Mouse (Mus musculus) stomach, postnatal 0 days (tissue): Measurements from ENCODE around the gene Idh1. TPM values are rescaled to one million over a fixed set of nuclear protein-coding genes. Genes with fewer than 3 reads are reported as not detected.
A peak's percentile ranks its signal among the peaks of the same experiment; 100 is the strongest.

Source experiments
- ATAC-seq: fragments of 200-750 bp; cut with Nextera tagmentation; 2 replicates; pipeline ENCODE4 v1.8.0; 2017; ENCODE audit not compliant: low FRiP score, low TSS enrichment
- DNase-seq: peaks from one replicate; pipeline ENCODE4 v3.0.0-alpha.2; 2016; ENCODE audit warnings: low spot score
- H3K27ac ChIP-seq: fragments of 300-500 bp; sonication (generic); replicated peaks from 2 replicates; pipeline ENCODE4 v1.5.1; 2014; ENCODE audit warnings: mild to moderate bottlenecking, control low read depth
- H3K27me3 ChIP-seq: fragments of 300-500 bp; sonication (generic); 2 replicates; pipeline ENCODE4 v1.6.1; 2014; ENCODE audit warnings: low read length; ENCODE audit not compliant: control insufficient read depth, insufficient read depth
- H3K36me3 ChIP-seq: fragments of 300-500 bp; sonication (generic); 2 replicates; pipeline ENCODE4 v1.6.1; 2014; ENCODE audit warnings: low read length, mixed read lengths; ENCODE audit not compliant: control insufficient read depth, insufficient read depth
- H3K4me1 ChIP-seq: fragments of 300-500 bp; sonication (generic); replicated peaks from 2 replicates; pipeline ENCODE4 v1.6.1; 2014; ENCODE audit warnings: antibody characterized with exemption; ENCODE audit not compliant: control insufficient read depth, insufficient read depth
- H3K4me2 ChIP-seq: fragments of 300-500 bp; sonication (generic); replicated peaks from 2 replicates; pipeline ENCODE4 v1.6.1; 2014; ENCODE audit warnings: low read depth, mild to moderate bottlenecking, control low read depth, moderate library complexity
- H3K4me3 ChIP-seq: fragments of 300-500 bp; sonication (generic); 2 replicates; pipeline ENCODE4 v1.5.1; 2014; ENCODE audit warnings: low read depth, low read length, control low read depth
- H3K9ac ChIP-seq: fragments of 300-500 bp; sonication (generic); 2 replicates; pipeline ENCODE4 v1.6.1; 2014; ENCODE audit warnings: mild to moderate bottlenecking, low read length, control low read depth, mixed read lengths
- H3K9me3 ChIP-seq: fragments of 300-500 bp; sonication (generic); 2 replicates; pipeline ENCODE4 v1.6.1; 2016; ENCODE audit warnings: low read length; ENCODE audit not compliant: control insufficient read depth
- CTCF ChIP-seq: IDR thresholded peaks from 2 replicates; pipeline ENCODE4 v1.5.1; 2016; ENCODE audit warnings: antibody characterized with exemption, low read depth, mild to moderate bottlenecking, moderate library complexity
- EP300 ChIP-seq: optimal IDR thresholded peaks from 2 replicates; pipeline ENCODE3; 2016; ENCODE audit warnings: antibody characterized with exemption
- WGBS: fragments of 180-500 bp; shearing (Covaris S2); extraction: QIAGEN DNeasy Blood & Tissue Kit; methylation state at CpG from one replicate; pipeline ENCODE4 v1.1.7; 2014; 5-methylcytosine and 5-hydroxymethylcytosine counted together
- polyA plus RNA-seq: library from polyadenylated mRNA; unstranded; fragments of >200 nt; fragmentation: Nextera tagmentation; extraction: Ambion mirVana; gene quantifications from 2 replicates; pipeline ENCODE4 v1.2.1, GENCODE M21; 2015

The Idh1 gene
- polyA plus RNA-seq, 1 experiment from 2014 or later, result 177 TPM

GRCm38 (mm10) chr1:65112031-65112806 lies 74.1 kb downstream of the Idh1 start:
- H3K27ac ChIP-seq, result no peak overlapping the region
- WGBS, result 6% methylated on average over 8 of the region's 8 CpGs
- H3K4me1 ChIP-seq, result no peaks in the 10 kb centered on the region
- no peaks in the 10 kb centered on the region for H3K9me3 ChIP-seq
- H3K4me3 ChIP-seq, result no peak overlapping the region
- DNase-seq (peak; percentile 85), ATAC-seq (peak; percentile 65; the same call in 1 of the 2 replicates)
- no peaks in the 10 kb centered on the region for H3K36me3 ChIP-seq
- no peak overlapping the region for H3K9ac ChIP-seq
- H3K4me2 ChIP-seq, result peak overlapping the region; percentile 3
- no peaks in the 10 kb centered on the region for H3K27me3 ChIP-seq
- TF ChIP-seq CTCF (peak; percentile 95), EP300 (no peak)

- Histone ChIP-seq H3K4me2 (no peak overlapping the region), H3K4me1 (no peaks in the 10 kb centered on the region), H3K27me3 (no peaks in the 10 kb centered on the region), H3K36me3 (no peaks in the 10 kb centered on the region), H3K9me3 (no peaks in the 10 kb centered on the region), H3K4me3 (no peak overlapping the region), H3K9ac (no peak overlapping the region), H3K27ac (no peak overlapping the region)
- DNase-seq, result no peak
- TF ChIP-seq CTCF (no peak), EP300 (no peak)
- WGBS, result 64% methylated on average over 25 of the region's 25 CpGs
- no peak for ATAC-seq
These were observed 76.4 kb downstream of the Idh1 start for GRCm38 (mm10) chr1:65109756-65110435.

GRCm38 (mm10) chr1:65109196-65109595 lies 77.1 kb downstream of the Idh1 start:
- TF ChIP-seq CTCF, result no peak
- no peak for TF ChIP-seq EP300
- no peak overlapping the region for H3K27ac ChIP-seq
- 86% methylated on average over 8 of the region's 8 CpGs for WGBS
- no peaks in the 10 kb centered on the region for H3K27me3 ChIP-seq
- no peaks in the 10 kb centered on the region for H3K36me3 ChIP-seq
- no peak overlapping the region for H3K9ac ChIP-seq
- DNase-seq, result no peak
- H3K4me2 ChIP-seq, result no peak overlapping the region
- H3K4me3 ChIP-seq, result no peak overlapping the region
- no peaks in the 10 kb centered on the region for H3K4me1 ChIP-seq
- no peaks in the 10 kb centered on the region for H3K9me3 ChIP-seq
- no peak for ATAC-seq

Other genes starting within 250 kb of the Idh1 start
- gene Plekhm3, start 229.7 kb downstream of the Idh1 start, polyA plus RNA-seq, result 2.2 and 2.3 TPM in 2 replicates
- gene Akr1cl, start 153.7 kb downstream of the Idh1 start, polyA plus RNA-seq, result 0.17 TPM in 1 of 2 replicates, not detected in the other
- gene Cryge, start 135.4 kb downstream of the Idh1 start, polyA plus RNA-seq, result not detected in 2 replicates
- gene Crygd, start 123.0 kb downstream of the Idh1 start, polyA plus RNA-seq, result not detected in 2 replicates
- gene Crygc, start 112.8 kb downstream of the Idh1 start, polyA plus RNA-seq, result not detected in 2 replicates
- gene Crygb, start 104.2 kb downstream of the Idh1 start, polyA plus RNA-seq, result not detected in 2 replicates
- gene Cryga, start 83.1 kb downstream of the Idh1 start, polyA plus RNA-seq, result not detected in 2 replicates
- gene Gm28845, start 66.9 kb downstream of the Idh1 start, polyA plus RNA-seq, result not detected in 2 replicates
- gene D630023F18Rik, start 63.3 kb downstream of the Idh1 start, polyA plus RNA-seq, result 0.16 and 0.27 TPM in 2 replicates
- 3.9 and 4.4 TPM in 2 replicates for gene Pikfyve, start 183 bp upstream of the Idh1 start, polyA plus RNA-seq
- not detected in 2 replicates for gene Pth2r, start 95.6 kb upstream of the Idh1 start, polyA plus RNA-seq